Mouse (Mus musculus) forebrain, embryonic 14.5 days (tissue): ENCODE results near the gene Ptafr. TPM values are rescaled to one million over a fixed set of nuclear protein-coding genes. Genes with fewer than 3 reads are reported as not detected.
"Not testable (repeated sequence)": the region's sequence is repeated elsewhere in the genome, so short reads cannot be mapped to it uniquely, and the experiment has no call there.

ENCODE experiments used
- ATAC-seq: fragments of 200-750 bp; cut with Nextera tagmentation; 2 replicates; pipeline ENCODE4 v1.8.0; 2017; ENCODE audit warnings: mild to moderate bottlenecking, moderate library complexity
- DNase-seq: peaks from one replicate; pipeline ENCODE4 v3.0.0-alpha.2; 2015; ENCODE audit warnings: low spot score
- H3K27ac ChIP-seq: fragments of 300-500 bp; sonication (generic); 2 replicates; pipeline ENCODE4 v1.5.1; 2014; ENCODE audit warnings: low read depth, mild to moderate bottlenecking, control low read depth, low read length, moderate library complexity
- H3K27me3 ChIP-seq: fragments of 300-500 bp; sonication (generic); replicated peaks from 2 replicates; pipeline ENCODE4 v1.6.1; 2014; ENCODE audit warnings: low read length, control low read depth, mixed read lengths; ENCODE audit not compliant: control insufficient read depth, insufficient read depth
- H3K36me3 ChIP-seq: fragments of 300-500 bp; sonication (generic); 2 replicates; pipeline ENCODE4 v1.6.1; 2014; ENCODE audit warnings: low read length, control low read depth; ENCODE audit not compliant: control insufficient read depth, insufficient read depth
- H3K4me1 ChIP-seq: fragments of 300-500 bp; sonication (generic); 2 replicates; pipeline ENCODE4 v1.6.1; 2014; ENCODE audit warnings: antibody characterized with exemption, low read length, control low read depth; ENCODE audit not compliant: control insufficient read depth, insufficient read depth
- H3K4me2 ChIP-seq: fragments of 300-500 bp; sonication (generic); 2 replicates; pipeline ENCODE4 v1.6.1; 2014; ENCODE audit warnings: mild to moderate bottlenecking, control low read depth, low read length
- H3K4me3 ChIP-seq: fragments of 300-500 bp; sonication (generic); 2 replicates; pipeline ENCODE4 v1.5.1; 2014; ENCODE audit warnings: low read depth, low read length, control low read depth
- H3K9ac ChIP-seq: fragments of 300-500 bp; sonication (generic); 2 replicates; pipeline ENCODE4 v1.6.1; 2014; ENCODE audit warnings: mild to moderate bottlenecking, low read length, control low read depth, moderate library complexity
- H3K9me3 ChIP-seq: fragments of 300-500 bp; sonication (generic); replicated peaks from 2 replicates; pipeline ENCODE4 v1.6.1; 2016; ENCODE audit warnings: low read length, control low read depth, mixed read lengths; ENCODE audit not compliant: control insufficient read depth
- WGBS: fragments of 180-500 bp; shearing (Covaris S2); extraction: QIAGEN DNeasy Blood & Tissue Kit; methylation state at CpG from one replicate; pipeline ENCODE4 v1.1.7; 2014; 5-methylcytosine and 5-hydroxymethylcytosine counted together
- polyA plus RNA-seq: library from polyadenylated mRNA; unstranded; fragments of >200 nt; fragmentation: Nextera tagmentation; extraction: Ambion mirVana; gene quantifications from 2 replicates; pipeline ENCODE4 v1.2.1, GENCODE M21; 2014

Gene Ptafr
- polyA plus RNA-seq, 1 experiment from 2014 or later, result 0.18 TPM

GRCm38 (mm10) chr4:132594191-132594590 lies 30.3 kb downstream of the Ptafr start:
- Histone ChIP-seq H3K4me3 (no peak overlapping the region), H3K36me3 (no peaks in the 10 kb centered on the region), H3K9ac (no peak overlapping the region), H3K27me3 (no peaks in the 10 kb centered on the region), H3K4me2 (no peak overlapping the region), H3K4me1 (no peaks in the 10 kb centered on the region), H3K27ac (no peak overlapping the region), H3K9me3 (no peaks in the 10 kb centered on the region)
- DNase-seq (no peak), ATAC-seq (no peak)
- WGBS, result 54% methylated on average over 4 of the region's 4 CpGs

- no peak for ATAC-seq
- WGBS, result 90% methylated on average over 2 of the region's 2 CpGs
- Histone ChIP-seq H3K27me3 (no peaks in the 10 kb centered on the region), H3K36me3 (no peaks in the 10 kb centered on the region), H3K9ac (no peak overlapping the region), H3K4me3 (no peak overlapping the region), H3K4me2 (no peak overlapping the region), H3K4me1 (no peaks in the 10 kb centered on the region), H3K9me3 (no peaks in the 10 kb centered on the region), H3K27ac (no peak overlapping the region)
- DNase-seq, result no peak
These were observed 35.0 kb downstream of the Ptafr start for GRCm38 (mm10) chr4:132598861-132599260.

GRCm38 (mm10) chr4:132599764-132600163 lies 35.9 kb downstream of the Ptafr start:
- Histone ChIP-seq H3K27me3 (no peaks in the 10 kb centered on the region), H3K9ac (no peak overlapping the region), H3K4me1 (no peaks in the 10 kb centered on the region), H3K36me3 (no peaks in the 10 kb centered on the region), H3K4me3 (no peak overlapping the region), H3K9me3 (no peaks in the 10 kb centered on the region), H3K4me2 (no peak overlapping the region), H3K27ac (no peak overlapping the region)
- WGBS, result 87% methylated on average over 3 of the region's 3 CpGs
- no peak for ATAC-seq
- DNase-seq, result no peak

GRCm38 (mm10) chr4:132600465-132600864 lies 36.6 kb downstream of the Ptafr start:
- DNase-seq (no peak), ATAC-seq (no peak)
- no peak overlapping the region for H3K4me2 ChIP-seq
- H3K4me3 ChIP-seq, result no peak overlapping the region
- H3K27ac ChIP-seq, result no peak overlapping the region
- H3K36me3 ChIP-seq, result no peaks in the 10 kb centered on the region
- H3K4me1 ChIP-seq, result no peaks in the 10 kb centered on the region
- no peaks in the 10 kb centered on the region for H3K27me3 ChIP-seq
- 84% methylated on average over 6 of the region's 6 CpGs for WGBS
- H3K9ac ChIP-seq, result no peak overlapping the region
- no peaks in the 10 kb centered on the region for H3K9me3 ChIP-seq

- not testable (repeated sequence) for H3K4me3 ChIP-seq
These were observed 37.4 kb downstream of the Ptafr start for GRCm38 (mm10) chr4:132601242-132601641.

GRCm38 (mm10) chr4:132603468-132603867 lies 39.6 kb downstream of the Ptafr start:
- Histone ChIP-seq H3K27me3 (no peaks in the 10 kb centered on the region), H3K4me2 (no peak overlapping the region), H3K4me1 (no peaks in the 10 kb centered on the region), H3K27ac (no peak overlapping the region), H3K9ac (no peak overlapping the region), H3K36me3 (no peaks in the 10 kb centered on the region), H3K4me3 (no peak overlapping the region), H3K9me3 (no peaks in the 10 kb centered on the region)
- ATAC-seq, result no peak
- 83% methylated on average over 4 of the region's 4 CpGs for WGBS
- no peak for DNase-seq

More at GRCm38 (mm10) chr4:132601242-132601641, 37.4 kb downstream of the Ptafr start:
- not testable (repeated sequence) for H3K9me3 ChIP-seq, H3K27ac ChIP-seq, H3K4me2 ChIP-seq, H3K27me3 ChIP-seq, H3K36me3 ChIP-seq, DNase-seq, ATAC-seq, H3K4me1 ChIP-seq, H3K9ac ChIP-seq
- WGBS, result 88% methylated on average over 4 of the region's 5 CpGs

- Histone ChIP-seq H3K4me3 (no peak overlapping the region), H3K27ac (no peak overlapping the region), H3K4me2 (no peak overlapping the region), H3K9me3 (no peaks in the 10 kb centered on the region), H3K36me3 (no peaks in the 10 kb centered on the region), H3K4me1 (no peaks in the 10 kb centered on the region), H3K9ac (no peak overlapping the region), H3K27me3 (no peaks in the 10 kb centered on the region)
- ATAC-seq (no peak), DNase-seq (no peak)
- WGBS, result 83% methylated on average over 5 of the region's 5 CpGs
These were observed 41.9 kb downstream of the Ptafr start for GRCm38 (mm10) chr4:132605816-132606215.

GRCm38 (mm10) chr4:132608147-132608546 lies 44.3 kb downstream of the Ptafr start:
- DNase-seq, result no peak
- Histone ChIP-seq H3K9me3 (no peaks in the 10 kb centered on the region), H3K4me2 (no peak overlapping the region), H3K4me3 (no peak overlapping the region), H3K27me3 (no peaks in the 10 kb centered on the region), H3K4me1 (no peaks in the 10 kb centered on the region), H3K36me3 (no peaks in the 10 kb centered on the region), H3K27ac (no peak overlapping the region), H3K9ac (no peak overlapping the region)
- 59% methylated on average over 4 of the region's 4 CpGs for WGBS
- ATAC-seq, result no peak

GRCm38 (mm10) chr4:132610301-132610984 lies 46.6 kb downstream of the Ptafr start:
- Histone ChIP-seq H3K4me3 (no peak overlapping the region), H3K9ac (no peak overlapping the region), H3K27ac (no peak overlapping the region), H3K4me1 (no peaks in the 10 kb centered on the region), H3K9me3 (0 out of 2 replicates have a peak, but pooled peaks cover 2% of the 10 kb centered on the region), H3K36me3 (no peaks in the 10 kb centered on the region), H3K4me2 (no peak overlapping the region), H3K27me3 (no peaks in the 10 kb centered on the region)
- DNase-seq (no peak), ATAC-seq (no peak)
- 79% methylated on average over 3 of the region's 3 CpGs for WGBS
